Mouse (Mus musculus): ENCODE measurements around the gene Nsg2. TPM values are rescaled to one million over a fixed set of nuclear protein-coding genes. Genes with fewer than 3 reads are reported as not detected.
"Not testable (repeated sequence)": the region's sequence is repeated elsewhere in the genome, so short reads cannot be mapped to it uniquely, and the experiment has no call there.

Nsg2 gene
- polyA plus RNA-seq (2016; fragmentation: Nextera tagmentation; extraction: Ambion mirVana), result 1.1 and 2.0 TPM in 2 replicates

DNA sequence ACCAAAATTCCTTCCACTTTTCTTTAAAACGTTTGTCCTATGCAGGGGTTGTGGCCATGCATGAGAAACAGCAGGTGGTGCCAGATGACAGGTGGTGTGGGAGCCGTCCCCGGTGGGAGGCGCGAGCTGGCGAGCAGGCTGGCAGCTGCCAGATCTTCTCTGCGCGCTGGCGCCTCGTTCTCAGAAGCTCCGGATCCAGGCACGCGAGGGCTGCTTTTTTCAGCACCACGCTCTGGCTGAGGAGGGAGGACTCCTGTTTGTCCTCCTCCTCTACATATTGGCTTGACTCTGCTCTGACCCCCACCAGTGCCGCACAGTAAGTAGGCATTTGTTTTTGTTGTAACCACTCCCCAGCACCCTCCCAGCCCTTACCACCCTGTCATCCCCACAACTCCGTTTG is at the start of gene Nsg2:
Gene Nsg2 (plus strand): TSS at position 183 of the 400 bp plus-strand sequence.
- peaks cover 31% of the 10 kb centered on the region for H3K4me1 ChIP-seq
- H3K27ac ChIP-seq, result no peak within 1 kb of the TSS
- H3K27me3 ChIP-seq (ENCODE audit: low read depth, poor library complexity, severe bottlenecking), result peaks cover 40% of the 10 kb centered on the region
- H3K9me3 ChIP-seq (replicated peaks), result no peaks in the 10 kb centered on the region
- peak within 1 kb of the TSS; percentile 25 for H3K4me3 ChIP-seq
- peak; percentile 80 for DNase-seq (ENCODE audit: low spot score)
- 2% methylated on average over 16 of the region's 16 CpGs for WGBS
- no peaks in the 10 kb centered on the region for H3K36me3 ChIP-seq

DNA sequence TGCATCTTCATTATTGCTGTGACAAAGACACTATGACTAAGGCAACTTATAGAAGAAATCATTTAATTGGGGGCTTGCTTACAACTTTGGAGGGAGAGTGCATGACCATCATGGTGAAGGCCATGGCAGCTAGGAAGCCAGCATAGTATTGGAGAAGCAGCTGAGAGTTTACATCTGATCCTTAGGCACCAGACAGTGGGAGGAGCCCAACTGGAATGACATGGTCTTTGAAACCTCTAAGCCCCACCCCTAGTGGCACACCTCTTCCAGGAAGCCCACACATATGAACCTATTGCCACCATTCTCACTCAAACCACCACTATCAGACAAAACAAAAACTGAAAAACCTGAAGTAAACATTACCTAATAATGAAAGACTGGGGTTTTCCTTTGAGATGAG is 40.2 kb upstream of the Nsg2 start:
- Histone ChIP-seq H3K36me3 (no peaks in the 10 kb centered on the region), H3K27ac (no peak overlapping the region), H3K9me3 (replicated peaks) (no peaks in the 10 kb centered on the region), H3K4me3 (no peak overlapping the region), H3K4me1 (no peaks in the 10 kb centered on the region), H3K27me3 (ENCODE audit: low read depth, poor library complexity, severe bottlenecking) (0 out of 2 replicates have a peak, but pooled peaks cover 3% of the 10 kb centered on the region)
- no peak for DNase-seq (ENCODE audit: low spot score)

DNA sequence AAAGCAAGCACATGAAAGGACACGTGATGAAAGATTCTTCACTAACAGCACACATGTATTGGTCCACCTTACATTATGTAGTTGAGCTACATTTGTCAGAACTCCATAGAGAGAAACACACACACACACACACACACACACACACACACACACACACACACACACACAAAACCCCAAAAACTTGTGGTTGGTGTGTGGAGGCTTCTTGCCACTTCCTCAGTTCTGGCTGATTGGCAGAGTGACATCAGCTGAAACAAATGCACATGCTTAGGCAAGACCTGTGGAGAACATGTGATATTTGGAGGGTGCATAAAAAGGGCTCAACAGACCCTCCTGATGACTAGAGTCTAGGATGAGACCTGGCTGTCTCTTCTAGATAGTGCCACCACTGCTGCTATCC is 36.3 kb upstream of the Nsg2 start:
- Histone ChIP-seq H3K36me3 (no peaks in the 10 kb centered on the region), H3K27ac (no peak overlapping the region), H3K4me3 (no peak overlapping the region), H3K27me3 (ENCODE audit: low read depth, poor library complexity, severe bottlenecking) (peaks cover 16% of the 10 kb centered on the region; the same call in 1 of the 2 replicates), H3K9me3 (replicated peaks) (no peaks in the 10 kb centered on the region), H3K4me1 (peaks cover 10% of the 10 kb centered on the region)
- no peak for DNase-seq (ENCODE audit: low spot score)
- 92% methylated on average over 1 of the region's 1 CpGs for WGBS

DNA sequence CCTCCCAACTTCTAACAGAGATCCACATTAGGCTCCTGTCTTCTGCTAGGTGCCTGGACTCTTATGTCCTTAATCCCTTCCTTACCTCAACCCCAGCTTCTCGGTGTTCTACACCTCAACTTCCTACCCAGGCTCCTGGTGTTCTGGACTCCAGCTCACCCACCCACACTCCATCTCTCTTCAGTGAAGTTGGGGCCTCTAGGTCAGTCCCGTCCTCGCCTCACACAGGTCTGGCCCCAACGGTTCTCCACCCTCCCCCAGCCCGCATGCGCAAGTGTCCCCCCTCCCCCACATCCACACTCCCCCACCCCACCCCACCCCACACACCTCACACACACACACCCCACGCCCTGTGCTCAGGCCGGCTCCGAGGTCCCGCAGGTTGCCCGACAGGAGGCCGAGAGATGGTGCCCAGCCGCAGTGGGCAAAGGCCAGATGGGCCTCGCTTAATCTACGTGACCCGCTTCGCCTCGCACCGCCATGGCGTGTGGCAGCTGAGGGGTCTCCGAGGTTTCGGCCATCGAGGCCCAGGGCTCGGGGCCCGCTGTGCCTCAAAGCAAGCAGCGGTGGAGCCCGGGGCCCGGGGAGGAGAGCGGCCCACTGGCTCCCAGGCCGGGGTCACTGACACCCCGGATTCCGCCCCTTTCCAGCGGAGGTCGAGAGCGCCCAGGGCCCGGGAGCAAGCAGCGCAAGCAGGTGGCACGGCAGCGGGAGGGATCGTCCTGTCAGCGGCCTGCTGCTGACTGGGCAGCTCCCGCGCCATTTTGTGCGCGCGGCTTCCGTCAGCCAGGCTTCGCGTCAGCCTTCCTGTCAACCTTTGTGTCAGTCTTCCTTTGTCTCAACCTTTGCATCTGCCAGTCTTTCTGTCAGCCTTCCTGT is 34.8 kb upstream of the Nsg2 start, which contains the start of gene 4930524B15Rik:
Gene 4930524B15Rik (plus strand): TSS at position 337 of the 879 bp plus-strand sequence.
- peak within 1 kb of the TSS; percentile 82 for H3K27ac ChIP-seq
- H3K27me3 ChIP-seq (ENCODE audit: low read depth, poor library complexity, severe bottlenecking), result peaks cover 16% of the 10 kb centered on the region; the same call in 1 of the 2 replicates
- peak within 1 kb of the TSS; percentile 51 for H3K4me3 ChIP-seq
- H3K9me3 ChIP-seq (replicated peaks), result no peaks in the 10 kb centered on the region
- 37% methylated on average over 49 of the region's 49 CpGs for WGBS
- peak; percentile 62 for DNase-seq (ENCODE audit: low spot score)
- H3K4me1 ChIP-seq, result peaks cover 10% of the 10 kb centered on the region
- H3K36me3 ChIP-seq, result no peaks in the 10 kb centered on the region

DNA sequence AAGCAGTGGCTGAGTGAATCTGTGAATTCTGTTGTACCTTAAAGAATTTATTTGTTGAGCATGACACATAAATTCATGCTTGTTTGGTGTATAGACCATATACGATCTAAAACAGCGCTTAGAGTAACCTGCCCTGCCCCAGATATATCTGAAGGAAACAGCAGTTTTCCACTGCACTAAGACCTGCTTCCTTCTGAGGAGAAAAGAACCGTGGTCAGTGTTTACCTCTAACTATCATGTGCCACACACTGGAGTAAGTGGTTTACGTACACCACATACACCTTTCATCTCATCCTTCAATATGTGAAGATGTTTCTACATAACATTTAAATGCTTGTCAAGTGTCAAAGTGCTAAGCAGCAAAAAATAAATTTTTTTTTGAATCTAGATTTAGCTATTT is 26.1 kb upstream of the Nsg2 start:
- no peaks in the 10 kb centered on the region for H3K36me3 ChIP-seq
- no peak for DNase-seq (ENCODE audit: low spot score)
- H3K4me3 ChIP-seq, result no peak overlapping the region
- H3K9me3 ChIP-seq (replicated peaks), result no peaks in the 10 kb centered on the region
- WGBS, result 90% methylated on average over 4 of the region's 4 CpGs
- H3K27me3 ChIP-seq (ENCODE audit: low read depth, poor library complexity, severe bottlenecking), result no peaks in the 10 kb centered on the region
- H3K27ac ChIP-seq, result no peak overlapping the region
- H3K4me1 ChIP-seq, result no peaks in the 10 kb centered on the region

DNA sequence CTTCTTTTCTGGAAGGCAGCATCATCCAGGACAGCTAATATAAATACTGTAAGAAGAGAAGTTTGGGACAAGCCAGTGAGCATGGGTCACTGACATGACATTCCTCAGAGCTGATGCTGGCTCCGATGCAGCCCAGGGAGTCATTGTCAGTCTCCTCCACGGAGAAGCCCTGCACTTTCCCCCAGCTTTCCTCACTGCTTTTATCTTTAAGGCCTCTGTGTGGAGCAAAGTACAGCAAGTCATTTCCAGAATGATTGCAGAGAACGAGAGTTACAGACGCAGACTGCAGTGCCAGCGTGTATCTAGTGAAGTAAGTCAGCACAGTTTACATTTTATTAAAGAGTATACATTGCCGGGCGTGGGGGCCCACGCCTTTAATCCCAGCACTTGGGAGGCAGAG is 25.4 kb upstream of the Nsg2 start:
- no peaks in the 10 kb centered on the region for H3K9me3 ChIP-seq (replicated peaks)
- no peak overlapping the region for H3K4me3 ChIP-seq
- no peaks in the 10 kb centered on the region for H3K27me3 ChIP-seq (ENCODE audit: low read depth, poor library complexity, severe bottlenecking)
- no peak overlapping the region for H3K27ac ChIP-seq
- DNase-seq (ENCODE audit: low spot score), result no peak
- H3K36me3 ChIP-seq, result no peaks in the 10 kb centered on the region
- WGBS, result 65% methylated on average over 8 of the region's 8 CpGs
- H3K4me1 ChIP-seq, result no peaks in the 10 kb centered on the region

DNA sequence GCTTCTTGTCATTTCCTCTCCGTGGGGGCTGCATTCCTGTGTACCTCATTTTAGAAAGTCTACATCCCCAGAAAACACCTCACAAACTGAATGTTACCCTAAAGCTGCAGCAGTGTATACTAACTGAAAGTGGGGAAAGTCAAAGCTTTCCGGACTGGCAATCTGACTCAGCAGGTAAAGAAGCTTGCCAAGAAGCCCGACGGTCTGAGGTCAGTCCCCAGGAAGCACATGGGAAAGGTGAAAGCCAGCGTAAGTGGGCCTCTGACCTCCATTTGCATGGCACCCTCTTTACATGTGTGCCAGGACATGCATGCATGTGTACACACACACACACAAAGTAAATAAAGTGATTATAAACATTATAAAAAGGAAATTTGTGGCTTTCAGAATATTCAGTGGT is 24.6 kb upstream of the Nsg2 start:
- Histone ChIP-seq H3K4me3 (no peak overlapping the region), H3K4me1 (no peaks in the 10 kb centered on the region), H3K27me3 (ENCODE audit: low read depth, poor library complexity, severe bottlenecking) (no peaks in the 10 kb centered on the region), H3K9me3 (replicated peaks) (no peaks in the 10 kb centered on the region), H3K36me3 (no peaks in the 10 kb centered on the region), H3K27ac (no peak overlapping the region)
- DNase-seq (ENCODE audit: low spot score), result no peak
- WGBS, result 88% methylated on average over 5 of the region's 5 CpGs

DNA sequence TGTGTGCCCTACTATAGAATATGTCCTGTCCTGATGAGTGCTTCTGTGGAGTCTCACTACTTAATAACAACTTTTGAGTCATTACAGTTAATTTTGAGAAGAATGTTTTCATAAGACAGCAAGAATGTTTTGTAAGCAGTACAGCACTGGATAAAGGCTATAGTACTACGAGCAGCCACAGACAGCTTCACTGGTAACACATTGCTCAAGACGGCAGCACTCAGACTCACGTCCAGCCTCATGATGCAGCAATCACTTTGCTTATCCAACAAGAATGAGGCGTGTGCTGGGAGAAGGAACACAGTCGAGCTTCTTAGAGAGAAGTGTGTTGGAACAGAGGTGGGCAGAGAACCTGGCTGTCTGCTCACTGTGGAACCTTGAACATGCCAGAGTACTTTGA is 24.1 kb upstream of the Nsg2 start:
- no peak for DNase-seq (ENCODE audit: low spot score)
- Histone ChIP-seq H3K27me3 (ENCODE audit: low read depth, poor library complexity, severe bottlenecking) (no peaks in the 10 kb centered on the region), H3K4me1 (no peaks in the 10 kb centered on the region), H3K36me3 (no peaks in the 10 kb centered on the region), H3K9me3 (replicated peaks) (no peaks in the 10 kb centered on the region), H3K4me3 (no peak overlapping the region), H3K27ac (no peak overlapping the region)
- 77% methylated on average over 5 of the region's 5 CpGs for WGBS

DNA sequence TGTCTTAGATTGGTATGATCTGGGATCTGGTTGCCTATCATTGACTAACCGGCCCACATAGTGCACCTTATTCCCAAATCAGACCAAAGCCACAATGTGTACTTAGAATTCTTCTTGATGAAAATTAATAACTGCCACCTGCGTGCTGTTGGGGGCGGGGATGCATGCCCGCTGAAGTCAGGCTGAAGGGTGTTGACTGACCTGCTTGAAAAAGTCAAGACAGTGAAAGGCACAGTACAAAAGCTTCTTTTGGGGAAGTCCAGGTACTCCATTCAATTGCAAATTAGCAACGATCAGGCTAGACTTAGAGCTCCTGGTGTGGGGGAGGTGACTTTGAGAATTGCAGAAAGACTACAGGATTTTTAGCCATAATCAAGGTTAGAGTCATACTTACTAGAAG is 20.2 kb upstream of the Nsg2 start:
- not testable (repeated sequence) for DNase-seq (ENCODE audit: low spot score); H3K36me3 ChIP-seq; H3K9me3 ChIP-seq (replicated peaks); H3K27me3 ChIP-seq (ENCODE audit: low read depth, poor library complexity, severe bottlenecking); H3K4me3 ChIP-seq; H3K27ac ChIP-seq; H3K4me1 ChIP-seq
- 93% methylated on average over 5 of the region's 5 CpGs for WGBS

DNA sequence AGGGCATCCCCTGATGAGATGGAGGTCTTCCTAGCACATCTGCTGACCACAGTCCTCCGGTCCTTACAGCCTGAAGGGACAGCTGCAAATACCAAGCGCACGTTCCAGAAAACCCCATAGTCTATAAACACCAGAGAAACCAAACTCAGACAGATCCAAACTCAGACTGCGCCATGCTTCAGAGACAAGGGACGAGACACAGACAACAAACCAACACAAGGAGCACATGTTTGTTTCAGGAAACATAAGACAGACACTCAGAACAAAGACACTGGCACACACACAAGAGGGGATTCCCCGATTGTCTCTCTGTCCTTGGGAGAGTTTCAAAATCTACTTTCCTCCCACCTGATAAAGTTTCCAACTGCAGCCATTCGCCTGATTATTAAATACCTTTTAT is 18.4 kb upstream of the Nsg2 start:
- H3K36me3 ChIP-seq, result no peaks in the 10 kb centered on the region
- no peaks in the 10 kb centered on the region for H3K27me3 ChIP-seq (ENCODE audit: low read depth, poor library complexity, severe bottlenecking)
- no peak overlapping the region for H3K4me3 ChIP-seq
- no peaks in the 10 kb centered on the region for H3K4me1 ChIP-seq
- no peak overlapping the region for H3K27ac ChIP-seq
- 88% methylated on average over 7 of the region's 7 CpGs for WGBS
- DNase-seq (ENCODE audit: low spot score), result no peak
- no peaks in the 10 kb centered on the region for H3K9me3 ChIP-seq (replicated peaks)

DNA sequence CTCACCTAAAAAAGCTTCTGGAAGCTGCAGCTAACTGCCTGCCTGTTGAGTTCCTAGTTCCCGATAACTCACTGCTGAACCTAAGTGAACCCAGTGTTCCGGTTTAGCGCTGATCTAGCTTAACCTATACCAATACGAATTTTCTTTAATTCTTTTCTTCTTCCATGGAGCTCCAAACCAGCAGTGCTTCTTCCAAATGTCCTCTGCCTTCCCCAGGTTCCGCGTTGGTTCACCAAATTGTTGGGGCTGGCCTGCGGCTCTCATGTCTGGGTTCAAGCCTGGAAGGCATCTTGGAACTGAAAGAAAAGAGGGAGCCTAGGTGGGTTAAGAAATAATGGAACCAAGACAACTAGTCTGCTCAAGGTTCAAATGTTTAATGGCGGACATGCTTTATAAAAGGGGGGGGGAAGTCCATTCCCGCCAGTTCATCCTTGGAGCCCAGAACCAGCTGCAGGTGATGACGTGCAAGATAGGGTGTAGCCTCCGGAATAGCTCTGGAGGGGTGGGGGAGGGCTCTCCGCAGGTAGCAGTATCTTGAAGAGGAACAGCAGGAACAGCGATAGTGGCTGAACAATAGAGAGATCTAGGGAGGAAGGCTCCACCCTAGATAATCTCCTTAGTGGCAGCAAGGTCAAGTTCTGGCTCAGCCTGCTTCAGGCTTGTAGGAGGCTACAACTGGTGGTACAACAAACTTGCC is 17.9 kb upstream of the Nsg2 start:
- not testable (repeated sequence) for DNase-seq (ENCODE audit: low spot score); H3K27ac ChIP-seq; H3K27me3 ChIP-seq (ENCODE audit: low read depth, poor library complexity, severe bottlenecking); H3K36me3 ChIP-seq; H3K4me1 ChIP-seq; H3K4me3 ChIP-seq; H3K9me3 ChIP-seq (replicated peaks)
- 88% methylated on average over 13 of the region's 13 CpGs for WGBS

DNA sequence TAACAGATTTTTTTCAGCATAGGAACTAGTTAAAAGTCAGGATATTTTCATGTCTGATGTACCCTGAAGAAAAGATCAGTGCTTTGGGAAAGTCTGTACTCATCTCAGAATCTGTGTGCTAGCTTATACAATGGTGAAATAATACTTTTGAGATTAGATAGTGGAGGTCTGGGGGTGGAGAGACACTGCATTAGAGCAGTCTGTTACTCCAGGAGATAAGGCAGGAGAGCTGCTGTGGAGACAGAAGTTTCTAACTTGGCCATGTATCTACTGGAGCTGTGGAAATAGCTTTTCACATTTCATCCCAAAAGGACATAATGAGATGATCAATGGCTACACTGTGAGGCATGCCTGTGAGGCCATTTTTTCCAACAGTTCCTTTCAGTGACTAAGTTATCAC is 17.0 kb upstream of the Nsg2 start:
- no peak overlapping the region for H3K4me3 ChIP-seq
- no peaks in the 10 kb centered on the region for H3K4me1 ChIP-seq
- H3K27me3 ChIP-seq (ENCODE audit: low read depth, poor library complexity, severe bottlenecking), result no peaks in the 10 kb centered on the region
- H3K36me3 ChIP-seq, result no peaks in the 10 kb centered on the region
- no peaks in the 10 kb centered on the region for H3K9me3 ChIP-seq (replicated peaks)
- DNase-seq (ENCODE audit: low spot score), result no peak
- H3K27ac ChIP-seq, result no peak overlapping the region

DNA sequence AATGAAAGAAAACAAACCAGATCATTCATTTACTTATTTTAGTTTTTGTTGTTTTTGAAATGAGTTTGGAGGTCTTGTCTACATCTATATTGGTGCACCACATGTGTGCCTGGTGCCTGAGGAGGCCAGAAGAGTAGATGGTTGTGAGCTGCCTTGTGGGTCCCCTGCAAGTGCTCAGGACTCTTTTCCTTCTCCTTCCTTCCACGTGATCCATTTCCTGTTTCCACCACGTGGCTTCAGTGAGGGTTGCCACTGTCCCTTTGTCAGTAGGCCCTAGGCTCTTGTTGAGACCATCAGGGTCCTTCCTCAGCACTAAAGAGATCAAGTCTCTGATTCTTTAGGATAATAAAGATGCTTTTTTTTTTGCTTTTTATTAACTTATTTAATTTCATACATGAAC is 15.5 kb upstream of the Nsg2 start:
- 80% methylated on average over 2 of the region's 2 CpGs for WGBS
- H3K4me3 ChIP-seq, result no peak overlapping the region
- no peaks in the 10 kb centered on the region for H3K27me3 ChIP-seq (ENCODE audit: low read depth, poor library complexity, severe bottlenecking)
- no peaks in the 10 kb centered on the region for H3K4me1 ChIP-seq
- H3K9me3 ChIP-seq (replicated peaks), result no peaks in the 10 kb centered on the region
- no peak for DNase-seq (ENCODE audit: low spot score)
- H3K27ac ChIP-seq, result no peak overlapping the region
- no peaks in the 10 kb centered on the region for H3K36me3 ChIP-seq

Data from limb, embryonic 10.5 days (tissue).